Mouse (Mus musculus): Measurements from ENCODE around the gene Yipf4. TPM values are rescaled to one million over a fixed set of nuclear protein-coding genes. Genes with fewer than 3 reads are reported as not detected.

Gene Yipf4
- polyA plus RNA-seq, 1 experiment, result 164 TPM

- H3K4me3 ChIP-seq (ENCODE audit: insufficient read depth, low read length), result no peak overlapping the region
- H3K27ac ChIP-seq (ENCODE audit: insufficient read depth, low read length), result no peak overlapping the region
- TF ChIP-seq CTCF (IDR thresholded peaks at IDR 0.05; ENCODE audit: borderline replicate concordance, insufficient read depth, low read length), result no peak
- no peak for TF ChIP-seq POLR2A (IDR thresholded peaks at IDR 0.05; ENCODE audit: low read depth, low read length)
Measured at GRCm38 (mm10) chr17:74543615-74544014, 54.3 kb downstream of the Yipf4 start.

More at GRCm38 (mm10) chr17:74543615-74544014, 54.3 kb downstream of the Yipf4 start:
- H3K4me1 ChIP-seq (ENCODE audit: control insufficient read depth, insufficient read depth, low read length), result no peaks in the 10 kb centered on the region

Other genes starting within 250 kb of the Yipf4 start
- 111 and 114 TPM in 2 replicates for gene Memo1, start 194.0 kb upstream of the Yipf4 start, polyA plus RNA-seq (2011; ENCODE audit: insufficient read length, low read depth, missing spikeins)
- gene Dpy30, start 165.5 kb upstream of the Yipf4 start, polyA plus RNA-seq (2011; ENCODE audit: insufficient read length, low read depth, missing spikeins), result 62.6 and 66.2 TPM in 2 replicates
- 25.2 and 32.6 TPM in 2 replicates for gene Spast, start 150.5 kb upstream of the Yipf4 start, polyA plus RNA-seq (2011; ENCODE audit: insufficient read length, low read depth, missing spikeins)
- gene Slc30a6, start 93.9 kb upstream of the Yipf4 start, polyA plus RNA-seq (2011; ENCODE audit: insufficient read length, low read depth, missing spikeins), result 43.5 and 45.9 TPM in 2 replicates
- not detected in 2 replicates for gene Nlrc4, start 30.4 kb upstream of the Yipf4 start, polyA plus RNA-seq (2011; ENCODE audit: insufficient read length, low read depth, missing spikeins)
- gene Birc6, start 38.8 kb downstream of the Yipf4 start, polyA plus RNA-seq (2011; ENCODE audit: insufficient read length, low read depth, missing spikeins), result 97.3 and 106 TPM in 2 replicates
- 23.7 and 25.6 TPM in 2 replicates for gene Ttc27, start 228.2 kb downstream of the Yipf4 start, polyA plus RNA-seq (2011; ENCODE audit: insufficient read length, low read depth, missing spikeins)